Mouse (Mus musculus) intestine, postnatal 0 days (tissue): ENCODE data around the gene Gm11273. TPM values are rescaled to one million over a fixed set of nuclear protein-coding genes. Genes with fewer than 3 reads are reported as not detected.
"Not testable (repeated sequence)": the region's sequence is repeated elsewhere in the genome, so short reads cannot be mapped to it uniquely, and the experiment has no call there.

Source experiments
- ATAC-seq: fragments of 200-750 bp; cut with Nextera tagmentation; 2 replicates; pipeline ENCODE4 v1.8.0; 2017; ENCODE audit warnings: mild to moderate bottlenecking, moderate TSS enrichment, moderate library complexity
- H3K27ac ChIP-seq: fragments of 300-500 bp; sonication (generic); 2 replicates; pipeline ENCODE4 v1.5.1; 2014; ENCODE audit warnings: mild to moderate bottlenecking, low read depth, low read length, moderate library complexity
- H3K27me3 ChIP-seq: fragments of 300-500 bp; sonication (generic); replicated peaks from 2 replicates; pipeline ENCODE4 v1.6.1; 2014; ENCODE audit warnings: low read length, mixed read lengths; ENCODE audit not compliant: control insufficient read depth, insufficient read depth
- H3K36me3 ChIP-seq: fragments of 300-500 bp; sonication (generic); 2 replicates; pipeline ENCODE4 v1.6.1; 2014; ENCODE audit warnings: mild to moderate bottlenecking, moderate library complexity; ENCODE audit not compliant: control insufficient read depth, insufficient read depth
- H3K4me1 ChIP-seq: fragments of 300-500 bp; sonication (generic); replicated peaks from 2 replicates; pipeline ENCODE4 v1.6.1; 2014; ENCODE audit warnings: antibody characterized with exemption, low read length, mixed read lengths; ENCODE audit not compliant: control insufficient read depth, insufficient read depth
- H3K4me2 ChIP-seq: fragments of 300-500 bp; sonication (generic); replicated peaks from 2 replicates; pipeline ENCODE4 v1.6.1; 2014; ENCODE audit warnings: low read depth, mild to moderate bottlenecking, moderate library complexity
- H3K4me3 ChIP-seq: fragments of 300-500 bp; sonication (generic); 2 replicates; pipeline ENCODE4 v1.5.1; 2014; ENCODE audit warnings: low read depth, low read length
- H3K9ac ChIP-seq: fragments of 300-500 bp; sonication (generic); 2 replicates; pipeline ENCODE4 v1.6.1; 2014; ENCODE audit warnings: mild to moderate bottlenecking, low read depth, low read length
- H3K9me3 ChIP-seq: fragments of 300-500 bp; sonication (generic); 2 replicates; pipeline ENCODE4 v1.6.1; 2016; ENCODE audit warnings: mixed run types; ENCODE audit not compliant: control insufficient read depth
- CTCF ChIP-seq: sonication (generic); IDR thresholded peaks from 2 replicates; pipeline ENCODE4 v1.5.1; 2016; ENCODE audit warnings: low read depth, mild to moderate bottlenecking, control low read depth, antibody characterized with exemption, moderate library complexity
- WGBS: fragments of 180-500 bp; shearing (Covaris S2); extraction: QIAGEN DNeasy Blood & Tissue Kit; methylation state at CpG from one replicate; pipeline ENCODE4 v1.1.7; 2014; 5-methylcytosine and 5-hydroxymethylcytosine counted together
- polyA plus RNA-seq: library from polyadenylated mRNA; unstranded; fragments of >200 nt; fragmentation: Nextera tagmentation; extraction: Ambion mirVana; gene quantifications from 2 replicates; pipeline ENCODE4 v1.2.1, GENCODE M21; 2015

Gene Gm11273
- polyA plus RNA-seq, 1 experiment from 2014 or later, result 19.3 TPM

- no peaks in the 10 kb centered on the region for H3K27me3 ChIP-seq
- H3K4me1 ChIP-seq, result 0 out of 2 replicates have a peak, but pooled peaks cover 6% of the 10 kb centered on the region
- no peak overlapping the region for H3K4me3 ChIP-seq
- TF ChIP-seq CTCF, result no peak
- H3K9me3 ChIP-seq, result no peaks in the 10 kb centered on the region
- WGBS, result 39% methylated on average over 4 of the region's 4 CpGs
- H3K4me2 ChIP-seq, result no peak overlapping the region
- no peak overlapping the region for H3K9ac ChIP-seq
- no peak for ATAC-seq
- H3K36me3 ChIP-seq, result no peaks in the 10 kb centered on the region
- no peak overlapping the region for H3K27ac ChIP-seq
Measured at GRCm38 (mm10) chr13:21472427-21472826, 28.8 kb downstream of the Gm11273 start.

- Histone ChIP-seq H3K27me3 (no peaks in the 10 kb centered on the region), H3K27ac (no peak overlapping the region), H3K4me3 (no peak overlapping the region), H3K4me1 (0 out of 2 replicates have a peak, but pooled peaks cover 8% of the 10 kb centered on the region), H3K9me3 (no peaks in the 10 kb centered on the region), H3K4me2 (peak overlapping the region; percentile 94; the same call in 1 of the 2 replicates), H3K36me3 (no peaks in the 10 kb centered on the region), H3K9ac (no peak overlapping the region)
- no peak for ATAC-seq
- WGBS, result 45% methylated on average over 9 of the region's 9 CpGs
- TF ChIP-seq CTCF, result no peak
Measured at GRCm38 (mm10) chr13:21469097-21469496, 32.1 kb downstream of the Gm11273 start.

- WGBS, result under 1% methylated on average over 54 of the region's 54 CpGs
- no peak within 1 kb of the TSS; the same call in 1 of the 2 replicates for H3K27ac ChIP-seq
Measured at GRCm38 (mm10) chr13:21468061-21469019, 32.9 kb downstream of the Gm11273 start, which contains the start of gene Nkapl. Nkapl (minus strand) TSS chr13:21468509.

GRCm38 (mm10) chr13:21467336-21467735 lies 33.9 kb downstream of the Gm11273 start:
- Histone ChIP-seq H3K4me2 (no peak overlapping the region), H3K4me1 (0 out of 2 replicates have a peak, but pooled peaks cover 8% of the 10 kb centered on the region), H3K9me3 (no peaks in the 10 kb centered on the region), H3K9ac (no peak overlapping the region), H3K27ac (no peak overlapping the region), H3K4me3 (no peak overlapping the region), H3K36me3 (no peaks in the 10 kb centered on the region), H3K27me3 (no peaks in the 10 kb centered on the region)
- no peak for TF ChIP-seq CTCF
- no peak for ATAC-seq
- WGBS, result 88% methylated on average over 10 of the region's 10 CpGs

More at GRCm38 (mm10) chr13:21468061-21469019, 32.9 kb downstream of the Gm11273 start, which contains the start of gene Nkapl:
- TF ChIP-seq CTCF, result no peak
- H3K4me3 ChIP-seq, result peak within 1 kb of the TSS; percentile 63
- H3K9me3 ChIP-seq, result no peaks in the 10 kb centered on the region
- H3K4me2 ChIP-seq, result peak within 1 kb of the TSS; percentile 94
- peak within 1 kb of the TSS; percentile 64 for H3K9ac ChIP-seq
- ATAC-seq, result peak; percentile 96
- H3K36me3 ChIP-seq, result no peaks in the 10 kb centered on the region
- H3K27me3 ChIP-seq, result no peaks in the 10 kb centered on the region
- H3K4me1 ChIP-seq, result 0 out of 2 replicates have a peak, but pooled peaks cover 8% of the 10 kb centered on the region

- H3K9me3 ChIP-seq, H3K4me1 ChIP-seq, ATAC-seq, H3K4me3 ChIP-seq, H3K36me3 ChIP-seq, H3K27ac ChIP-seq, H3K9ac ChIP-seq, H3K27me3 ChIP-seq, H3K4me2 ChIP-seq: not testable (repeated sequence)
- 50% methylated on average over 9 of the region's 9 CpGs for WGBS
Measured at GRCm38 (mm10) chr13:21462516-21462915, 38.7 kb downstream of the Gm11273 start.

GRCm38 (mm10) chr13:21456347-21456746 lies 44.9 kb downstream of the Gm11273 start:
- H3K4me3 ChIP-seq, result no peak overlapping the region
- no peaks in the 10 kb centered on the region for H3K27me3 ChIP-seq
- no peak overlapping the region for H3K9ac ChIP-seq
- no peaks in the 10 kb centered on the region for H3K36me3 ChIP-seq
- no peak overlapping the region for H3K4me2 ChIP-seq
- ATAC-seq, result no peak
- H3K27ac ChIP-seq, result no peak overlapping the region
- WGBS, result 9% methylated on average over 4 of the region's 4 CpGs
- no peak for TF ChIP-seq CTCF
- H3K4me1 ChIP-seq, result 0 out of 2 replicates have a peak, but pooled peaks cover 6% of the 10 kb centered on the region
- no peaks in the 10 kb centered on the region for H3K9me3 ChIP-seq
